Mouse (Mus musculus) heart, embryonic 16.5 days (tissue): ENCODE data around the gene Mageb5. TPM values are rescaled to one million over a fixed set of nuclear protein-coding genes. Genes with fewer than 3 reads are reported as not detected.
"Not testable (repeated sequence)": the region's sequence is repeated elsewhere in the genome, so short reads cannot be mapped to it uniquely, and the experiment has no call there.

Experiments
- ATAC-seq: fragments of 200-750 bp; cut with Nextera tagmentation; replicated peaks from 2 replicates; pipeline ENCODE4 v1.8.0; 2017; ENCODE audit warnings: moderate number of reproducible peaks; ENCODE audit not compliant: insufficient read depth, low FRiP score; ENCODE audit errors: extremely low read depth
- H3K27ac ChIP-seq: fragments of 300-500 bp; sonication (generic); 2 replicates; pipeline ENCODE4 v1.5.1; 2014; ENCODE audit warnings: mild to moderate bottlenecking, low read length, control low read depth, moderate library complexity
- H3K27me3 ChIP-seq: fragments of 300-500 bp; sonication (generic); 2 replicates; pipeline ENCODE4 v1.6.1; 2014; ENCODE audit warnings: low read length, mixed read lengths; ENCODE audit not compliant: control insufficient read depth, insufficient read depth
- H3K36me3 ChIP-seq: fragments of 300-500 bp; sonication (generic); 2 replicates; pipeline ENCODE4 v1.6.1; 2014; ENCODE audit not compliant: control insufficient read depth, insufficient read depth
- H3K4me1 ChIP-seq: fragments of 300-500 bp; sonication (generic); 2 replicates; pipeline ENCODE4 v1.6.1; 2014; ENCODE audit warnings: low read length, mixed read lengths; ENCODE audit not compliant: control insufficient read depth, insufficient read depth
- H3K4me2 ChIP-seq: fragments of 300-500 bp; sonication (generic); 2 replicates; pipeline ENCODE4 v1.6.1; 2014; ENCODE audit warnings: low read depth, mild to moderate bottlenecking, control low read depth, low read length
- H3K4me3 ChIP-seq: fragments of 300-500 bp; sonication (generic); 2 replicates; pipeline ENCODE4 v1.5.1; 2014; ENCODE audit warnings: mild to moderate bottlenecking, control low read depth, low read length
- H3K9ac ChIP-seq: fragments of 300-500 bp; sonication (generic); 2 replicates; pipeline ENCODE4 v1.6.1; 2014; ENCODE audit warnings: low read length, control low read depth
- H3K9me3 ChIP-seq: fragments of 300-500 bp; sonication (generic); replicated peaks from 2 replicates; pipeline ENCODE4 v1.6.1; 2016; ENCODE audit warnings: low read length; ENCODE audit not compliant: control insufficient read depth
- WGBS: fragments of 180-500 bp; shearing (Covaris S2); extraction: QIAGEN DNeasy Blood & Tissue Kit; methylation state at CpG from one replicate; pipeline ENCODE4 v1.1.7; 2014; 5-methylcytosine and 5-hydroxymethylcytosine counted together
- polyA plus RNA-seq: library from polyadenylated mRNA; unstranded; fragments of >200 nt; fragmentation: Nextera tagmentation; extraction: Ambion mirVana; gene quantifications from 2 replicates; pipeline ENCODE4 v1.2.1, GENCODE M21; 2015

Gene Mageb5
- polyA plus RNA-seq = not detected in 2 replicates

GRCm38 (mm10) chrX:91782918-91783317 lies at the start of gene Mageb5:
TSS of gene Mageb5 (minus strand) at chrX:91783018.
- not testable (repeated sequence) for H3K9me3 ChIP-seq, H3K4me3 ChIP-seq, ATAC-seq, H3K27me3 ChIP-seq, H3K9ac ChIP-seq, H3K27ac ChIP-seq, H3K4me2 ChIP-seq, H3K36me3 ChIP-seq, H3K4me1 ChIP-seq
- WGBS = 67% methylated on average over 1 of the region's 1 CpGs

- H3K9me3 ChIP-seq, H3K4me3 ChIP-seq, H3K9ac ChIP-seq, H3K27ac ChIP-seq, H3K4me1 ChIP-seq, H3K27me3 ChIP-seq, ATAC-seq, H3K36me3 ChIP-seq, H3K4me2 ChIP-seq: not testable (repeated sequence)
- WGBS = no CpG with 5 or more reads among the region's 1 CpGs
These were observed 23.1 kb downstream of the Mageb5 start for GRCm38 (mm10) chrX:91759591-91760226.

Other genes starting within 250 kb of the Mageb5 start
- not detected in 2 replicates for gene 1700084M14Rik, start 207.1 kb downstream of the Mageb5 start, polyA plus RNA-seq
- gene Gm14781, start 150.8 kb downstream of the Mageb5 start, polyA plus RNA-seq = not detected in 2 replicates
- not detected in 2 replicates for gene Mageb1, start 233.3 kb upstream of the Mageb5 start, polyA plus RNA-seq